Mouse (Mus musculus): ENCODE data around the gene Zwilch. TPM values are rescaled to one million over a fixed set of nuclear protein-coding genes. Genes with fewer than 3 reads are reported as not detected.

The Zwilch gene
- polyA plus RNA-seq, 1 experiment from 2014 or later = 20.4 TPM

- ATAC-seq = no peak
- H3K4me1 ChIP-seq (replicated peaks) = no peaks in the 10 kb centered on the region; the same call in 1 of the 2 replicates
- no peak overlapping the region for H3K4me3 ChIP-seq (replicated peaks)
- no peak overlapping the region for H3K4me2 ChIP-seq (replicated peaks)
- no peaks in the 10 kb centered on the region for H3K27me3 ChIP-seq (replicated peaks)
- H3K27ac ChIP-seq = no peak overlapping the region
- H3K36me3 ChIP-seq = no peaks in the 10 kb centered on the region
- no peak overlapping the region for H3K9ac ChIP-seq
- WGBS = 88% methylated on average over 10 of the region's 10 CpGs
- H3K9me3 ChIP-seq = no peaks in the 10 kb centered on the region
These were observed 50.3 kb downstream of the Zwilch start for GRCm38 (mm10) chr9:64122601-64123000.

- H3K27me3 ChIP-seq (replicated peaks) = no peaks in the 10 kb centered on the region
- no peaks in the 10 kb centered on the region for H3K9me3 ChIP-seq
- no peak overlapping the region for H3K9ac ChIP-seq
- no peak overlapping the region for H3K4me3 ChIP-seq (replicated peaks)
- H3K27ac ChIP-seq = no peak overlapping the region
- peak; percentile 81 for ATAC-seq
- H3K4me2 ChIP-seq (replicated peaks) = no peak overlapping the region
- H3K4me1 ChIP-seq (replicated peaks) = no peaks in the 10 kb centered on the region; the same call in 1 of the 2 replicates
- WGBS = 36% methylated on average over 11 of the region's 11 CpGs
- H3K36me3 ChIP-seq = no peaks in the 10 kb centered on the region
These were observed 52.2 kb downstream of the Zwilch start for GRCm38 (mm10) chr9:64120584-64121277.

- Histone ChIP-seq H3K9ac (no peak overlapping the region), H3K4me3 (replicated peaks) (no peak overlapping the region), H3K36me3 (no peaks in the 10 kb centered on the region), H3K27ac (no peak overlapping the region), H3K9me3 (no peaks in the 10 kb centered on the region), H3K27me3 (replicated peaks) (no peaks in the 10 kb centered on the region), H3K4me1 (replicated peaks) (no peaks in the 10 kb centered on the region; the same call in 1 of the 2 replicates), H3K4me2 (replicated peaks) (no peak overlapping the region)
- 35% methylated on average over 8 of the region's 8 CpGs for WGBS
- no peak for ATAC-seq
These were observed 53.0 kb downstream of the Zwilch start for GRCm38 (mm10) chr9:64119898-64120297.

GRCm38 (mm10) chr9:64116876-64117275, 56.0 kb downstream of the Zwilch start, which contains the start of gene Lctl:
Lctl (plus strand) TSS chr9:64117147.
- no peak within 1 kb of the TSS for H3K27ac ChIP-seq
- ATAC-seq = no peak
- H3K9ac ChIP-seq = no peak within 1 kb of the TSS
- H3K36me3 ChIP-seq = no peaks in the 10 kb centered on the region
- peaks cover 5% of the 10 kb centered on the region; the same call in 1 of the 2 replicates for H3K4me1 ChIP-seq (replicated peaks)
- H3K4me3 ChIP-seq (replicated peaks) = no peak within 1 kb of the TSS
- H3K27me3 ChIP-seq (replicated peaks) = no peaks in the 10 kb centered on the region
- H3K4me2 ChIP-seq (replicated peaks) = no peak within 1 kb of the TSS
- WGBS = 88% methylated on average over 3 of the region's 3 CpGs
- H3K9me3 ChIP-seq = no peaks in the 10 kb centered on the region

GRCm38 (mm10) chr9:64115756-64116155, 57.1 kb downstream of the Zwilch start:
- ATAC-seq = no peak
- H3K9ac ChIP-seq = no peak overlapping the region
- no peak overlapping the region for H3K4me3 ChIP-seq (replicated peaks)
- no peaks in the 10 kb centered on the region for H3K36me3 ChIP-seq
- WGBS = 83% methylated on average over 6 of the region's 6 CpGs
- H3K4me2 ChIP-seq (replicated peaks) = no peak overlapping the region
- H3K27me3 ChIP-seq (replicated peaks) = no peaks in the 10 kb centered on the region
- H3K27ac ChIP-seq = no peak overlapping the region
- H3K9me3 ChIP-seq = no peaks in the 10 kb centered on the region
- peaks cover 5% of the 10 kb centered on the region; the same call in 1 of the 2 replicates for H3K4me1 ChIP-seq (replicated peaks)

- H3K4me1 ChIP-seq (replicated peaks) = 0 out of 2 replicates have a peak, but pooled peaks cover 5% of the 10 kb centered on the region
- no peaks in the 10 kb centered on the region for H3K36me3 ChIP-seq
- no peak overlapping the region for H3K9ac ChIP-seq
- peak; percentile 54; the same call in 1 of the 2 replicates for ATAC-seq
- H3K4me2 ChIP-seq (replicated peaks) = no peak overlapping the region
- H3K4me3 ChIP-seq (replicated peaks) = no peak overlapping the region
- H3K27me3 ChIP-seq (replicated peaks) = no peaks in the 10 kb centered on the region
- no peaks in the 10 kb centered on the region for H3K9me3 ChIP-seq
- 9% methylated on average over 2 of the region's 2 CpGs for WGBS
- peak overlapping the region; percentile 25; the same call in 1 of the 2 replicates for H3K27ac ChIP-seq
These were observed 58.3 kb downstream of the Zwilch start for GRCm38 (mm10) chr9:64114646-64115045.

GRCm38 (mm10) chr9:64110502-64110901, 62.4 kb downstream of the Zwilch start:
- no peak for ATAC-seq
- 94% methylated on average over 16 of the region's 16 CpGs for WGBS
- Histone ChIP-seq H3K4me3 (replicated peaks) (no peak overlapping the region), H3K9me3 (no peaks in the 10 kb centered on the region), H3K36me3 (no peaks in the 10 kb centered on the region), H3K4me1 (replicated peaks) (0 out of 2 replicates have a peak, but pooled peaks cover 5% of the 10 kb centered on the region), H3K4me2 (replicated peaks) (no peak overlapping the region), H3K9ac (no peak overlapping the region), H3K27me3 (replicated peaks) (no peaks in the 10 kb centered on the region), H3K27ac (no peak overlapping the region)

- Histone ChIP-seq H3K4me2 (replicated peaks) (no peak overlapping the region), H3K9me3 (no peaks in the 10 kb centered on the region), H3K27me3 (replicated peaks) (no peaks in the 10 kb centered on the region), H3K27ac (no peak overlapping the region), H3K9ac (no peak overlapping the region), H3K4me1 (replicated peaks) (peaks cover 2% of the 10 kb centered on the region; the same call in 1 of the 2 replicates), H3K4me3 (replicated peaks) (no peak overlapping the region), H3K36me3 (no peaks in the 10 kb centered on the region)
- 72% methylated on average over 6 of the region's 6 CpGs for WGBS
- ATAC-seq = no peak
These were observed 67.6 kb downstream of the Zwilch start for GRCm38 (mm10) chr9:64105301-64105700.

GRCm38 (mm10) chr9:64100442-64100841, 72.5 kb downstream of the Zwilch start:
- Histone ChIP-seq H3K36me3 (no peaks in the 10 kb centered on the region), H3K4me2 (replicated peaks) (no peak overlapping the region), H3K9ac (no peak overlapping the region), H3K27me3 (replicated peaks) (no peaks in the 10 kb centered on the region), H3K9me3 (no peaks in the 10 kb centered on the region), H3K27ac (no peak overlapping the region), H3K4me1 (replicated peaks) (peaks cover 2% of the 10 kb centered on the region; the same call in 1 of the 2 replicates), H3K4me3 (replicated peaks) (no peak overlapping the region)
- 6% methylated on average over 4 of the region's 4 CpGs for WGBS
- 0 out of 2 replicates have a peak, but pooled peaks have one; percentile 46 for ATAC-seq

GRCm38 (mm10) chr9:64098282-64098681, 74.6 kb downstream of the Zwilch start:
- Histone ChIP-seq H3K4me2 (replicated peaks) (no peak overlapping the region), H3K27me3 (replicated peaks) (no peaks in the 10 kb centered on the region), H3K9ac (no peak overlapping the region), H3K27ac (no peak overlapping the region), H3K9me3 (no peaks in the 10 kb centered on the region), H3K4me3 (replicated peaks) (no peak overlapping the region), H3K4me1 (replicated peaks) (peaks cover 14% of the 10 kb centered on the region), H3K36me3 (no peaks in the 10 kb centered on the region)
- ATAC-seq = no peak
- 76% methylated on average over 4 of the region's 4 CpGs for WGBS

- H3K27ac ChIP-seq = peak overlapping the region; percentile 37; the same call in 1 of the 2 replicates
- peaks cover 20% of the 10 kb centered on the region for H3K4me1 ChIP-seq (replicated peaks)
- no peak; the same call in 1 of the 2 replicates for ATAC-seq
- no peak overlapping the region for H3K4me2 ChIP-seq (replicated peaks)
- WGBS = 42% methylated on average over 11 of the region's 11 CpGs
- H3K36me3 ChIP-seq = no peaks in the 10 kb centered on the region
- H3K9ac ChIP-seq = no peak overlapping the region; the same call in 1 of the 2 replicates
- H3K27me3 ChIP-seq (replicated peaks) = no peaks in the 10 kb centered on the region
- no peak overlapping the region for H3K4me3 ChIP-seq (replicated peaks)
- H3K9me3 ChIP-seq = no peaks in the 10 kb centered on the region
These were observed 78.8 kb downstream of the Zwilch start for GRCm38 (mm10) chr9:64094083-64094482.

- Histone ChIP-seq H3K4me3 (replicated peaks) (no peak overlapping the region), H3K4me2 (replicated peaks) (0 out of 2 replicates have a peak overlapping the region, but pooled peaks have one; percentile 4), H3K27me3 (replicated peaks) (no peaks in the 10 kb centered on the region), H3K27ac (peak overlapping the region; percentile 70), H3K36me3 (no peaks in the 10 kb centered on the region), H3K9ac (no peak overlapping the region), H3K9me3 (no peaks in the 10 kb centered on the region), H3K4me1 (replicated peaks) (peaks cover 45% of the 10 kb centered on the region)
- peak; percentile 22; the same call in 1 of the 2 replicates for ATAC-seq
- 26% methylated on average over 12 of the region's 12 CpGs for WGBS
These were observed 83.9 kb downstream of the Zwilch start for GRCm38 (mm10) chr9:64089004-64089403.

Data from intestine, embryonic 15.5 days (tissue).